Mouse (Mus musculus) limb, embryonic 11.5 days (tissue): ENCODE measurements around the gene Isca2. TPM values are rescaled to one million over a fixed set of nuclear protein-coding genes. Genes with fewer than 3 reads are reported as not detected.

Experiments used
- ATAC-seq: fragments of 200-750 bp; cut with Nextera tagmentation; 2 replicates; pipeline ENCODE4 v1.8.0; 2017; ENCODE audit warnings: low read depth; ENCODE audit not compliant: insufficient number of reproducible peaks, low FRiP score, low TSS enrichment
- DNase-seq: peaks from one replicate; pipeline ENCODE4 v3.0.0-alpha.2; 2015; ENCODE audit warnings: low spot score
- H3K27ac ChIP-seq: fragments of 300-500 bp; sonication (generic); replicated peaks from 2 replicates; pipeline ENCODE4 v1.5.1; 2014; ENCODE audit warnings: low read depth, mild to moderate bottlenecking, low read length
- H3K27me3 ChIP-seq: fragments of 300-500 bp; sonication (generic); 2 replicates; pipeline ENCODE4 v1.6.1; 2014; ENCODE audit warnings: mild to moderate bottlenecking, low read length, mixed read lengths; ENCODE audit not compliant: control insufficient read depth, insufficient read depth
- H3K36me3 ChIP-seq: fragments of 300-500 bp; sonication (generic); 2 replicates; pipeline ENCODE4 v1.6.1; 2014; ENCODE audit warnings: mild to moderate bottlenecking, low read length, moderate library complexity, mixed read lengths; ENCODE audit not compliant: control insufficient read depth, insufficient read depth
- H3K4me1 ChIP-seq: fragments of 300-500 bp; sonication (generic); 2 replicates; pipeline ENCODE4 v1.6.1; 2014; ENCODE audit warnings: low read length, mixed read lengths; ENCODE audit not compliant: control insufficient read depth, insufficient read depth
- H3K4me2 ChIP-seq: fragments of 300-500 bp; sonication (generic); 2 replicates; pipeline ENCODE4 v1.6.1; 2014; ENCODE audit warnings: low read depth, mild to moderate bottlenecking, moderate library complexity; ENCODE audit not compliant: severe bottlenecking
- H3K4me3 ChIP-seq: fragments of 300-500 bp; sonication (generic); 2 replicates; pipeline ENCODE4 v1.5.1; 2014; ENCODE audit warnings: low read depth, low read length
- H3K9ac ChIP-seq: fragments of 300-500 bp; sonication (generic); 2 replicates; pipeline ENCODE4 v1.6.1; 2014; ENCODE audit warnings: mild to moderate bottlenecking, low read length
- H3K9me3 ChIP-seq: fragments of 300-500 bp; sonication (generic); 2 replicates; pipeline ENCODE4 v1.6.1; 2016; ENCODE audit warnings: low read length; ENCODE audit not compliant: control insufficient read depth
- WGBS: fragments of 180-500 bp; shearing (Covaris S2); extraction: QIAGEN DNeasy Blood & Tissue Kit; methylation state at CpG from one replicate; pipeline ENCODE4 v1.1.7; 2014; 5-methylcytosine and 5-hydroxymethylcytosine counted together
- polyA plus RNA-seq: library from polyadenylated mRNA; unstranded; fragments of >200 nt; fragmentation: Nextera tagmentation; extraction: Ambion mirVana; gene quantifications from 2 replicates; pipeline ENCODE4 v1.2.1, GENCODE M21; 2014

Gene Isca2
- polyA plus RNA-seq, 1 experiment from 2014 or later = 121 TPM

DNA sequence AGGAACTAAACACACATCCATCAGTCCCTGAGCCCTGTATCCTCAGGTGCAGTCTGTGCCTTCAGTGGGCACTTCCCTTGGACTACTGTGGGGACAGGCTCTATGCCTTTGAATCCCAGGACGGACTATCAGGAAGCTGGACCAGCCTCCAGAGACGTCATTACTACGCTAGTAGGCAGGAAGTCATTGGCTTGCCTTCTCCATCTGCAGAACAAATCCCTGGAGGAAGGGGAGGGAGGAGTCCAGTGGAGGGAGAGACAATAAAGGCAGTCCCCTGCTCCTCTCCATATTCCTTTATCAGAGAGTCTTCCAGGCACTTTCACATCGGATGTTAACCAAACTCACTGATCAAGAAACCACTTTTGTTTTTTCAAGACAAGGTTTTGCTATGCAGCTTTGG is 38.5 kb downstream of the Isca2 start:
- ATAC-seq = no peak
- H3K4me2 ChIP-seq = no peak overlapping the region
- H3K4me1 ChIP-seq = peaks cover 3% of the 10 kb centered on the region; the same call in 1 of the 2 replicates
- H3K36me3 ChIP-seq = no peaks in the 10 kb centered on the region
- H3K9ac ChIP-seq = no peak overlapping the region
- DNase-seq = no peak
- H3K4me3 ChIP-seq = no peak overlapping the region
- WGBS = 49% methylated on average over 4 of the region's 4 CpGs
- H3K27ac ChIP-seq = no peak overlapping the region
- H3K9me3 ChIP-seq = no peaks in the 10 kb centered on the region
- no peaks in the 10 kb centered on the region for H3K27me3 ChIP-seq

GRCm38 (mm10) chr12:84812004-84812403 is 39.0 kb downstream of the Isca2 start:
- DNase-seq (no peak), ATAC-seq (no peak)
- no peaks in the 10 kb centered on the region for H3K27me3 ChIP-seq
- WGBS = 54% methylated on average over 3 of the region's 3 CpGs
- H3K4me2 ChIP-seq = no peak overlapping the region
- no peaks in the 10 kb centered on the region for H3K4me1 ChIP-seq
- no peak overlapping the region for H3K9ac ChIP-seq
- H3K27ac ChIP-seq = no peak overlapping the region
- H3K36me3 ChIP-seq = no peaks in the 10 kb centered on the region
- H3K9me3 ChIP-seq = no peaks in the 10 kb centered on the region
- no peak overlapping the region for H3K4me3 ChIP-seq

GRCm38 (mm10) chr12:84813773-84814172 is 40.7 kb downstream of the Isca2 start:
- Histone ChIP-seq H3K9ac (no peak overlapping the region), H3K4me2 (no peak overlapping the region), H3K4me1 (no peaks in the 10 kb centered on the region), H3K9me3 (no peaks in the 10 kb centered on the region), H3K4me3 (no peak overlapping the region), H3K27me3 (no peaks in the 10 kb centered on the region), H3K27ac (no peak overlapping the region), H3K36me3 (no peaks in the 10 kb centered on the region)
- DNase-seq = no peak
- no peak for ATAC-seq
- WGBS = 40% methylated on average over 7 of the region's 7 CpGs

DNA sequence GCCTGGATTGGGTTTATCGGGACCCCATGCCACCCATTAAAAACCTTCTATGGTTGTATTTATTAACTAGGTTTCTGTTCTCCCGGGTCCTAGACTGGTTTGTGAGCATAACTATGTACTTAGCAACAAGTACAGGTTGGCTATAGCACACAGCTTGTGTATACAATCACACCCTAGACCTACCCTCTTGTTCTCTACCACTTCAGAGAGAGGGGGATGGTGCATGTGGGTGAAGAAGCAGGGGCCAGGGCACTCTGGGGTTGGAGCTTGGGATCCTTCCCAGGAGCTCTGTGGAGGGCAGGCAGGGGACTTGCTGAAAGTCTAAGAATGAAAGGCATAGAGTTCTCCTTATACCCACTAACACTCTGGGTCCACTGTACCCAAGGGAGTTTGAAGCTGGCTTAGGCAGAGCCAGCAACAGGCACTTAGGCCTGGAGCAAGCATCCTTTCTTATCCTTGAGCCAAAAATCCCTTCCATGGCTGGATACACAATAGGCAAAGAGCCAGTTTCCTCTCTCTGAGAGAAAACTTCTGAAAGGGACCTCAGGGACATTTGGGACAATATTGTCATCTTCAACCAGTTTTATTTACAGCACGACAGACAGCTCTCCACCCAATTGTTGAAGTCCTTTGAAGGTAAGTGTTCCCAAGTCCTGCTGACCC is 41.7 kb downstream of the Isca2 start:
- Histone ChIP-seq H3K9ac (no peak overlapping the region), H3K27me3 (no peaks in the 10 kb centered on the region), H3K4me2 (no peak overlapping the region), H3K9me3 (no peaks in the 10 kb centered on the region), H3K4me1 (no peaks in the 10 kb centered on the region), H3K36me3 (no peaks in the 10 kb centered on the region), H3K27ac (no peak overlapping the region), H3K4me3 (no peak overlapping the region)
- WGBS = 68% methylated on average over 3 of the region's 3 CpGs
- ATAC-seq (no peak), DNase-seq (no peak)

GRCm38 (mm10) chr12:84818496-84818895 is 45.4 kb downstream of the Isca2 start:
- H3K27me3 ChIP-seq = no peaks in the 10 kb centered on the region
- H3K27ac ChIP-seq = no peak overlapping the region
- no peaks in the 10 kb centered on the region for H3K36me3 ChIP-seq
- no peak for ATAC-seq
- no peaks in the 10 kb centered on the region for H3K4me1 ChIP-seq
- no peaks in the 10 kb centered on the region for H3K9me3 ChIP-seq
- no peak overlapping the region for H3K4me2 ChIP-seq
- DNase-seq = no peak
- H3K4me3 ChIP-seq = no peak overlapping the region
- WGBS = 69% methylated on average over 4 of the region's 4 CpGs
- no peak overlapping the region for H3K9ac ChIP-seq

DNA sequence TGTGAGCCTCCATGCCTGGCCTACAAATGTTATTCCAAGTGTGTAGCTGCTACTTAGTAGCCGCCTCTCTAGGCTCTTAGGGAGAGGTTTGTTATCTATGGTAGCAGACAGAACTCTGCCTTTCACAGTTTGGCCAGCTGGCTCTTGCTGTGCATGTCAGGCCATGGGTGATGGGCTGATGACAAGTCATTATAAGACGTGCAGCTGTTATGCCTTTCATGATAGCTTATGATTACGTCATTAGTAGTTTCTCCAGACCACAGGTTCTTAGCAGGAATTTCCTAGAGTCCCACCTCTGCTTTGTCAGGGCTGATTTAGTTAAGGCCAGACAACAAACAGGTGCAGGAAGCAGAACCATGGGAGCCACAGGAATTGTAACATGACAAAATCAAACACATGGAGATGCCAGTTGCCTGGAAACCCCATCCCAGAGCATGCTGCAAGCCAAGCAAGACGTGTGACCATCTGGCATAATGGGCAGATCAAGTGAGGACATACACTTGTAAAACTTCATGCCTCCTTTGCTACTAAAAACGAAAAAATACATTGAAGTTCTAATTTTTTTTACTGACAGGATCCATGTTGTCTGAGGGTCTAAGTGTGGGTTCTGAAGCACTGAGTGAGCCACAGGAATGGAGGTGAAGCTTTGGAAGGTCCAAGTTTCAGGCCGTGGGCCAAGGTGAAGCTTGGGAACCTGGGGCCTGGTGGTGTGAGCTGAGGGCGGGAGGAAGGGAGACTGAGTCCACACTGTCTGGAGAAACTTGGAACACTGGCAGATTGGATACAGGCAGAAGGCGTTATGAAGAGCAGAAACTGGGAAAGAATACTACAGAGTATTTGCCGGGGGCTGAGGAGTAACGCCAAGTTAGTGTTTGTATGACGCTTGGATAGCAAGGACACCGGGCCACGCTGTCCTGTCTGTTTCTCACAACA is 46.5 kb downstream of the Isca2 start:
- H3K27ac ChIP-seq = no peak overlapping the region
- DNase-seq (no peak), ATAC-seq (no peak)
- H3K4me1 ChIP-seq = no peaks in the 10 kb centered on the region
- no peak overlapping the region for H3K4me2 ChIP-seq
- no peak overlapping the region for H3K4me3 ChIP-seq
- H3K9me3 ChIP-seq = no peaks in the 10 kb centered on the region
- H3K9ac ChIP-seq = no peak overlapping the region
- H3K36me3 ChIP-seq = no peaks in the 10 kb centered on the region
- 85% methylated on average over 13 of the region's 13 CpGs for WGBS
- no peaks in the 10 kb centered on the region for H3K27me3 ChIP-seq

- Histone ChIP-seq H3K9ac (no peak overlapping the region), H3K27ac (no peak overlapping the region), H3K4me3 (no peak overlapping the region), H3K4me2 (no peak overlapping the region), H3K4me1 (no peaks in the 10 kb centered on the region), H3K9me3 (no peaks in the 10 kb centered on the region), H3K36me3 (no peaks in the 10 kb centered on the region), H3K27me3 (no peaks in the 10 kb centered on the region)
- DNase-seq (no peak), ATAC-seq (no peak)
- 81% methylated on average over 7 of the region's 7 CpGs for WGBS
Observed at GRCm38 (mm10) chr12:84823601-84824000, 50.5 kb downstream of the Isca2 start.

GRCm38 (mm10) chr12:84824203-84824602 is 51.2 kb downstream of the Isca2 start:
- Histone ChIP-seq H3K9me3 (no peaks in the 10 kb centered on the region), H3K36me3 (no peaks in the 10 kb centered on the region), H3K9ac (no peak overlapping the region), H3K4me1 (no peaks in the 10 kb centered on the region), H3K27ac (no peak overlapping the region), H3K27me3 (0 out of 2 replicates have a peak, but pooled peaks cover under 1% of the 10 kb centered on the region), H3K4me3 (no peak overlapping the region), H3K4me2 (no peak overlapping the region)
- ATAC-seq = no peak
- DNase-seq = no peak
- 85% methylated on average over 5 of the region's 5 CpGs for WGBS
